Mouse (Mus musculus) c-Kit-positive CD71-positive TER-119-negative erythroid progenitor cells, embryonic 14.5 days (primary cell): ENCODE measurements around the gene Lif.
A peak's percentile ranks its signal among the peaks of the same experiment; 100 is the strongest.

Experiments used
- DNase-seq: peaks from one replicate; pipeline ENCODE4 v3.0.0-alpha.2; 2013; ENCODE audit warnings: low read depth

The Lif gene

GRCm38 (mm10) chr11:4256846-4257607, at the start of gene Lif:
Lif (plus strand) TSS chr11:4257557.
- DNase-seq, result no peak

- no peak for DNase-seq
These were observed 49.7 kb upstream of the Lif start for GRCm38 (mm10) chr11:4207655-4208054.

GRCm38 (mm10) chr11:4209556-4209955, 47.8 kb upstream of the Lif start:
- no peak for DNase-seq

- no peak for DNase-seq
These were observed 46.6 kb upstream of the Lif start for GRCm38 (mm10) chr11:4210786-4211185.

GRCm38 (mm10) chr11:4213107-4213506, 44.2 kb upstream of the Lif start:
- no peak for DNase-seq

- no peak for DNase-seq
These were observed 42.8 kb upstream of the Lif start for GRCm38 (mm10) chr11:4214572-4214971.

- no peak for DNase-seq
These were observed 42.3 kb upstream of the Lif start for GRCm38 (mm10) chr11:4215061-4215460.

- no peak for DNase-seq
These were observed 40.9 kb upstream of the Lif start for GRCm38 (mm10) chr11:4216248-4217000.

GRCm38 (mm10) chr11:4217914-4218629, 39.3 kb upstream of the Lif start, which contains the start of gene Castor1:
Castor1 (plus strand) TSS chr11:4218225.
- peak; percentile 86 for DNase-seq

GRCm38 (mm10) chr11:4218637-4219036, 38.7 kb upstream of the Lif start:
- DNase-seq, result no peak

- no peak for DNase-seq
These were observed 38.0 kb upstream of the Lif start for GRCm38 (mm10) chr11:4219317-4219751.

- no peak for DNase-seq
These were observed 37.4 kb upstream of the Lif start for GRCm38 (mm10) chr11:4219908-4220307.

- no peak for DNase-seq
These were observed 36.6 kb upstream of the Lif start for GRCm38 (mm10) chr11:4220443-4221400.

- no peak for DNase-seq
These were observed 35.1 kb upstream of the Lif start for GRCm38 (mm10) chr11:4222046-4222950.

- peak; percentile 91 for DNase-seq
These were observed 33.8 kb upstream of the Lif start for GRCm38 (mm10) chr11:4223393-4224188.

GRCm38 (mm10) chr11:4224223-4224622, 33.1 kb upstream of the Lif start:
- no peak for DNase-seq

GRCm38 (mm10) chr11:4226569-4227325, 30.6 kb upstream of the Lif start:
- DNase-seq, result no peak

GRCm38 (mm10) chr11:4228463-4228862, 28.9 kb upstream of the Lif start:
- DNase-seq, result no peak

GRCm38 (mm10) chr11:4229841-4230240, 27.5 kb upstream of the Lif start:
- DNase-seq, result no peak
